In genomic region chr2:106856361-106856961, GRCm38 (mm10) we compare ENCODE assay signal across 8 mouse cellular contexts.
DNase-seq lines count a peak whose midpoint lies in the region; ATAC-seq lines count a peak whose summit lies in the region.

No protein-coding gene starts in this region.

- H3K27ac ChIP-seq in hindbrain, embryonic 11.5 days (ENCODE audit: low read depth, low read length): peak overlapping the region; percentile 5
- H3K27ac ChIP-seq in hindbrain, embryonic 16.5 days (ENCODE audit: low read depth, low read length): no peak overlapping the region
- H3K27ac ChIP-seq in hindbrain, embryonic 12.5 days: peak overlapping the region; percentile 46
- peak overlapping the region; percentile 64 for H3K27ac ChIP-seq in midbrain, embryonic 13.5 days

- no peaks in the 10 kb centered on the region for H3K27me3 ChIP-seq in hindbrain, embryonic 11.5 days (ENCODE audit: control insufficient read depth, insufficient read depth, low read length)
- no peaks in the 10 kb centered on the region for H3K27me3 ChIP-seq in hindbrain, embryonic 16.5 days (replicated peaks; ENCODE audit: control insufficient read depth, insufficient read depth, low read length)
- 0 out of 2 replicates have a peak, but pooled peaks cover 6% of the 10 kb centered on the region for H3K27me3 ChIP-seq in hindbrain, embryonic 12.5 days
- no peaks in the 10 kb centered on the region for H3K27me3 ChIP-seq in midbrain, embryonic 13.5 days

- no peaks in the 10 kb centered on the region for H3K9me3 ChIP-seq in hindbrain, embryonic 11.5 days (ENCODE audit: control insufficient read depth, low read length)
- H3K9me3 ChIP-seq in hindbrain, embryonic 16.5 days (ENCODE audit: control insufficient read depth, low read length): no peaks in the 10 kb centered on the region
- H3K9me3 ChIP-seq in hindbrain, embryonic 12.5 days (replicated peaks): no peaks in the 10 kb centered on the region
- H3K9me3 ChIP-seq in midbrain, embryonic 13.5 days: no peaks in the 10 kb centered on the region

- peak; percentile 54 for DNase-seq in hindbrain, embryonic 11.5 days (ENCODE audit: low spot score)
- peak; percentile 79 for DNase-seq in embryo, embryonic 10.5 days (ENCODE audit: low spot score)
- no peak for DNase-seq in thymus, postnatal 36 days
- DNase-seq in spleen, adult 12 weeks (ENCODE audit: low spot score): no peak

- ATAC-seq in hindbrain, embryonic 11.5 days (ENCODE audit: low FRiP score): peak; percentile 80
- no peak for ATAC-seq in hindbrain, embryonic 16.5 days
- peak; percentile 53 for ATAC-seq in hindbrain, embryonic 12.5 days (ENCODE audit: low FRiP score)
- ATAC-seq in midbrain, embryonic 13.5 days: peak; percentile 69
- no peak for ATAC-seq in megakaryocyte, adult 5-6 weeks (ENCODE audit: poor library complexity, severe bottlenecking)

- H3K4me3 ChIP-seq in hindbrain, embryonic 11.5 days (ENCODE audit: low read depth, low read length): no peak overlapping the region
- no peak overlapping the region for H3K4me3 ChIP-seq in hindbrain, embryonic 16.5 days (ENCODE audit: low read length)
- no peak overlapping the region for H3K4me3 ChIP-seq in hindbrain, embryonic 12.5 days
- no peak overlapping the region for H3K4me3 ChIP-seq in midbrain, embryonic 13.5 days (replicated peaks)

- no peaks in the 10 kb centered on the region for H3K36me3 ChIP-seq in hindbrain, embryonic 11.5 days (ENCODE audit: control insufficient read depth, insufficient read depth, low read length)
- no peaks in the 10 kb centered on the region for H3K36me3 ChIP-seq in hindbrain, embryonic 16.5 days (ENCODE audit: control insufficient read depth, insufficient read depth, low read length)
- no peaks in the 10 kb centered on the region for H3K36me3 ChIP-seq in hindbrain, embryonic 12.5 days
- no peaks in the 10 kb centered on the region for H3K36me3 ChIP-seq in midbrain, embryonic 13.5 days

- H3K4me2 ChIP-seq in hindbrain, embryonic 11.5 days (replicated peaks; ENCODE audit: low read depth, low read length): no peak overlapping the region
- H3K4me2 ChIP-seq in hindbrain, embryonic 16.5 days (ENCODE audit: low read length): no peak overlapping the region
- no peak overlapping the region for H3K4me2 ChIP-seq in hindbrain, embryonic 12.5 days (replicated peaks)
- no peak overlapping the region for H3K4me2 ChIP-seq in midbrain, embryonic 13.5 days (replicated peaks)

- no peak overlapping the region for H3K9ac ChIP-seq in hindbrain, embryonic 11.5 days (ENCODE audit: low read depth, low read length)
- no peak overlapping the region for H3K9ac ChIP-seq in hindbrain, embryonic 16.5 days (ENCODE audit: low read depth, low read length)
- no peak overlapping the region for H3K9ac ChIP-seq in hindbrain, embryonic 12.5 days
- no peak overlapping the region for H3K9ac ChIP-seq in midbrain, embryonic 13.5 days (replicated peaks)

- 22% methylated on average over 9 of the region's 9 CpGs for WGBS in hindbrain, embryonic 11.5 days
- WGBS in hindbrain, embryonic 16.5 days: 34% methylated on average over 9 of the region's 9 CpGs
- 15% methylated on average over 9 of the region's 9 CpGs for WGBS in hindbrain, embryonic 12.5 days
- WGBS in midbrain, embryonic 13.5 days: 15% methylated on average over 9 of the region's 9 CpGs

- H3K4me1 ChIP-seq in hindbrain, embryonic 11.5 days (replicated peaks; ENCODE audit: control insufficient read depth, insufficient read depth, low read length): peaks cover 10% of the 10 kb centered on the region
- peaks cover 33% of the 10 kb centered on the region for H3K4me1 ChIP-seq in hindbrain, embryonic 16.5 days (ENCODE audit: control insufficient read depth, insufficient read depth, low read depth, low read length)
- peaks cover 54% of the 10 kb centered on the region for H3K4me1 ChIP-seq in hindbrain, embryonic 12.5 days
- H3K4me1 ChIP-seq in midbrain, embryonic 13.5 days (replicated peaks): peaks cover 64% of the 10 kb centered on the region

Comparison
In these comparisons a context has a peak if more than half of its experiments do, and no peak if none do; other contexts are left out.
1. ATAC-seq: peak in hindbrain, embryonic 11.5 days (single experiment), hindbrain, embryonic 12.5 days (single experiment) and midbrain, embryonic 13.5 days (single experiment); none in hindbrain, embryonic 16.5 days (single experiment) and megakaryocyte, adult 5-6 weeks (single experiment).
2. DNase-seq: peak in hindbrain, embryonic 11.5 days (single experiment) and embryo, embryonic 10.5 days (single experiment); none in thymus, postnatal 36 days (0 of 2) and spleen, adult 12 weeks (single experiment).